Mouse (Mus musculus): ENCODE measurements at regions not wholly inside any gene's neighbourhood (a gene's known extent, or its start where the extent isn't known, plus 50 kb on each side); places are given as distances from the start of the nearest gene placed in this dataset.

- intact Hi-C loops (cut with DNase I): no loop called here
- H3K27ac ChIP-seq: no peak overlapping the region
- TF ChIP-seq CTCF (IDR thresholded peaks at IDR 0.05): no peak
- no peak for DNase-seq (ENCODE audit: extremely low spot score in 1 of 2, low spot score in 2 of 2)
- no peak overlapping the region for H3K4me3 ChIP-seq
Observed at GRCm38 (mm10) chr5:12243179-12243805, 139.9 kb upstream of the Sema3d start.

- Histone ChIP-seq H3K4me3 (no peak overlapping the region), H3K27ac (no peak overlapping the region)
- intact Hi-C loops (cut with DNase I): no loop called here
- TF ChIP-seq CTCF (IDR thresholded peaks at IDR 0.05): no peak
- DNase-seq (ENCODE audit: extremely low spot score in 1 of 2, low spot score in 2 of 2): no peak
Observed at GRCm38 (mm10) chr5:12293685-12294084, 89.5 kb upstream of the Sema3d start.

GRCm38 (mm10) chr5:12297331-12297730 lies 85.9 kb upstream of the Sema3d start:
- intact Hi-C loops (cut with DNase I): no loop called here
- Histone ChIP-seq H3K4me3 (no peak overlapping the region), H3K27ac (no peak overlapping the region)
- TF ChIP-seq CTCF (IDR thresholded peaks at IDR 0.05): no peak
- DNase-seq (ENCODE audit: extremely low spot score in 1 of 2, low spot score in 2 of 2): no peak

- H3K4me3 ChIP-seq: no peak overlapping the region
- intact Hi-C loops (cut with DNase I): no loop called here
- TF ChIP-seq CTCF (IDR thresholded peaks at IDR 0.05): no peak
- DNase-seq (ENCODE audit: extremely low spot score in 1 of 2, low spot score in 2 of 2): no peak
- H3K27ac ChIP-seq: no peak overlapping the region
Observed at GRCm38 (mm10) chr5:12301833-12302808, 81.1 kb upstream of the Sema3d start.

GRCm38 (mm10) chr5:12309408-12309807 lies 73.8 kb upstream of the Sema3d start:
- intact Hi-C loops (cut with DNase I): no loop called here
- TF ChIP-seq CTCF (IDR thresholded peaks at IDR 0.05): no peak
- Histone ChIP-seq H3K4me3 (no peak overlapping the region), H3K27ac (no peak overlapping the region)
- DNase-seq (ENCODE audit: extremely low spot score in 1 of 2, low spot score in 2 of 2): no peak

GRCm38 (mm10) chr5:12332648-12333305 lies 50.4 kb upstream of the Sema3d start:
- intact Hi-C loops (cut with DNase I): no loop called here
- no peak overlapping the region for H3K4me3 ChIP-seq
- TF ChIP-seq CTCF (IDR thresholded peaks at IDR 0.05): no peak
- no peak overlapping the region for H3K27ac ChIP-seq
- no peak for DNase-seq (ENCODE audit: extremely low spot score in 1 of 2, low spot score in 2 of 2)

Measured in left cerebral cortex, adult 2 months (tissue).